Mouse (Mus musculus) heart, adult 2 months (tissue): ENCODE data around the gene Ppp1r12c.

Experiments
- CTCF ChIP-seq: fragments of 200-600 bp; IDR thresholded peaks from 2 replicates; pipeline ENCODE4 v1.8.1; 2022; ENCODE audit warnings: antibody characterized with exemption, mild to moderate bottlenecking, moderate library complexity
- EP300 ChIP-seq: fragments of 200-500 bp; IDR thresholded peaks from 2 replicates; pipeline ENCODE4 v1.6.1; 2011; ENCODE audit warnings: low read depth, low read length, control low read depth; ENCODE audit not compliant: insufficient read depth
- POLR2A ChIP-seq: fragments of 200-500 bp; IDR thresholded peaks from 2 replicates; pipeline ENCODE4 v1.6.1; 2011; ENCODE audit warnings: mild to moderate bottlenecking, low read depth, low read length, control low read depth; ENCODE audit not compliant: insufficient read depth

DNA sequence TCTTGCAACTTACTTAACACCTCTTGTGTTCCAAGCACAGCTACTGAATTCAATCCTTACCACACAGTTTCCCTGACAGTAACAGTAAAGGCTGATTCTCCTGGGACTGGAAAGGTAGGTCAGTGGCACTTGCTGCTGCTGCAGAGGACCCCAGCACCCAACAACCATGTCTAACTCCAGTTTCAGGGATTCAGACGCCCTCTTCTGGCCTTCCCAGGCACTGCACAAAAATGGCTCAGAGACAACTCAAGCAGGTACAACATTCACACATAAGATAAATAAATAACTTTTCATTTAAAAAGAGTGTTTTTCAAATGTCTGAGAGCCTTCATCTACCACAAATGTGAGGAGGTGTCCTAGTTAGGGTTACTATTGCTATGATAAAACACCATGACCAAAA, 54.3 kb downstream of the Ppp1r12c start:
- TF ChIP-seq EP300 (no peak), CTCF (peak; percentile 46), POLR2A (no peak)
